Mouse (Mus musculus): ENCODE measurements around the gene Llgl2. TPM values are rescaled to one million over a fixed set of nuclear protein-coding genes. Genes with fewer than 3 reads are reported as not detected.
"Not testable (repeated sequence)": the region's sequence is repeated elsewhere in the genome, so short reads cannot be mapped to it uniquely, and the experiment has no call there.

Llgl2 gene
- polyA plus RNA-seq, 1 experiment from 2014 or later: 7.5 TPM

GRCm38 (mm10) chr11:115843141-115843890 is 19.5 kb downstream of the Llgl2 start:
- peaks cover 53% of the 10 kb centered on the region for H3K4me1 ChIP-seq
- H3K9me3 ChIP-seq: peaks cover 7% of the 10 kb centered on the region; the same call in 1 of the 2 replicates

GRCm38 (mm10) chr11:115843891-115844239 is 20.0 kb downstream of the Llgl2 start:
- peaks cover 12% of the 10 kb centered on the region; the same call in 1 of the 2 replicates for H3K36me3 ChIP-seq (replicated peaks)
- H3K27me3 ChIP-seq (ENCODE audit: poor library complexity, severe bottlenecking): 0 out of 2 replicates have a peak, but pooled peaks cover 6% of the 10 kb centered on the region
- WGBS: 91% methylated on average over 5 of the region's 5 CpGs
- H3K4me1 ChIP-seq: peaks cover 49% of the 10 kb centered on the region
- H3K4me3 ChIP-seq: no peak overlapping the region
- DNase-seq (ENCODE audit: extremely low spot score, low spot score): no peak
- H3K9me3 ChIP-seq: peaks cover 7% of the 10 kb centered on the region; the same call in 1 of the 2 replicates
- peak overlapping the region; percentile 63; the same call in 1 of the 2 replicates for H3K27ac ChIP-seq

More at GRCm38 (mm10) chr11:115843141-115843890, 19.5 kb downstream of the Llgl2 start:
- Histone ChIP-seq H3K27me3 (ENCODE audit: poor library complexity, severe bottlenecking) (0 out of 2 replicates have a peak, but pooled peaks cover 11% of the 10 kb centered on the region), H3K36me3 (replicated peaks) (peaks cover 12% of the 10 kb centered on the region; the same call in 1 of the 2 replicates), H3K27ac (peak overlapping the region; percentile 81; the same call in 1 of the 2 replicates), H3K4me3 (no peak overlapping the region)
- WGBS: 84% methylated on average over 13 of the region's 14 CpGs
- DNase-seq (ENCODE audit: extremely low spot score, low spot score): no peak

GRCm38 (mm10) chr11:115844240-115844639 is 20.4 kb downstream of the Llgl2 start:
- Histone ChIP-seq H3K4me1 (peaks cover 45% of the 10 kb centered on the region), H3K27me3 (ENCODE audit: poor library complexity, severe bottlenecking) (0 out of 2 replicates have a peak, but pooled peaks cover 2% of the 10 kb centered on the region), H3K27ac (peak overlapping the region; percentile 63), H3K36me3 (replicated peaks) (peaks cover 12% of the 10 kb centered on the region; the same call in 1 of the 2 replicates), H3K4me3 (no peak overlapping the region), H3K9me3 (peaks cover 7% of the 10 kb centered on the region; the same call in 1 of the 2 replicates)
- 62% methylated on average over 8 of the region's 8 CpGs for WGBS
- no peak for DNase-seq (ENCODE audit: extremely low spot score, low spot score)

- DNase-seq (ENCODE audit: extremely low spot score, low spot score): no peak
- Histone ChIP-seq H3K9me3 (peaks cover 7% of the 10 kb centered on the region; the same call in 1 of the 2 replicates), H3K4me1 (peaks cover 34% of the 10 kb centered on the region), H3K27ac (no peak overlapping the region), H3K4me3 (no peak overlapping the region), H3K27me3 (ENCODE audit: poor library complexity, severe bottlenecking) (no peaks in the 10 kb centered on the region), H3K36me3 (replicated peaks) (peaks cover 20% of the 10 kb centered on the region)
- WGBS: 91% methylated on average over 2 of the region's 2 CpGs
Observed at GRCm38 (mm10) chr11:115845819-115846218, 22.0 kb downstream of the Llgl2 start.

- H3K4me1 ChIP-seq: peaks cover 15% of the 10 kb centered on the region
- H3K27ac ChIP-seq: no peak overlapping the region
- peaks cover 47% of the 10 kb centered on the region for H3K27me3 ChIP-seq (ENCODE audit: poor library complexity, severe bottlenecking)
- DNase-seq (ENCODE audit: extremely low spot score, low spot score): no peak
- no peaks in the 10 kb centered on the region for H3K9me3 ChIP-seq
- WGBS: 81% methylated on average over 6 of the region's 6 CpGs
- H3K36me3 ChIP-seq (replicated peaks): peaks cover 11% of the 10 kb centered on the region
- H3K4me3 ChIP-seq: no peak overlapping the region
Observed at GRCm38 (mm10) chr11:115854674-115855073, 30.8 kb downstream of the Llgl2 start.

- H3K36me3 ChIP-seq (replicated peaks); H3K9me3 ChIP-seq; H3K4me3 ChIP-seq; DNase-seq (ENCODE audit: extremely low spot score, low spot score); H3K27ac ChIP-seq: not testable (repeated sequence)
- WGBS: 93% methylated on average over 4 of the region's 4 CpGs
- peaks cover 71% of the 10 kb centered on the region for H3K27me3 ChIP-seq (ENCODE audit: poor library complexity, severe bottlenecking)
- peaks cover 20% of the 10 kb centered on the region for H3K4me1 ChIP-seq
Observed at GRCm38 (mm10) chr11:115857146-115857545, 33.3 kb downstream of the Llgl2 start.

- Histone ChIP-seq H3K27ac (no peak overlapping the region), H3K27me3 (ENCODE audit: poor library complexity, severe bottlenecking) (peaks cover 79% of the 10 kb centered on the region)
Observed at GRCm38 (mm10) chr11:115857936-115858335, 34.1 kb downstream of the Llgl2 start.

GRCm38 (mm10) chr11:115858354-115858753 is 34.5 kb downstream of the Llgl2 start, which contains the start of gene Myo15b:
Gene Myo15b, plus strand, starts transcription at chr11:115858406.
- H3K4me1 ChIP-seq: peaks cover 20% of the 10 kb centered on the region

More at GRCm38 (mm10) chr11:115857936-115858335, 34.1 kb downstream of the Llgl2 start:
- H3K4me3 ChIP-seq: peak overlapping the region; percentile 45; the same call in 1 of the 2 replicates
- 53% methylated on average over 13 of the region's 13 CpGs for WGBS
- H3K4me1 ChIP-seq: peaks cover 20% of the 10 kb centered on the region
- no peak for DNase-seq (ENCODE audit: extremely low spot score, low spot score)
- H3K9me3 ChIP-seq: no peaks in the 10 kb centered on the region
- H3K36me3 ChIP-seq (replicated peaks): no peaks in the 10 kb centered on the region

GRCm38 (mm10) chr11:115859143-115859945 is 35.5 kb downstream of the Llgl2 start:
- DNase-seq (ENCODE audit: extremely low spot score, low spot score): peak; percentile 83
- 2% methylated on average over 75 of the region's 75 CpGs for WGBS
- Histone ChIP-seq H3K4me1 (peaks cover 20% of the 10 kb centered on the region), H3K9me3 (no peaks in the 10 kb centered on the region), H3K27ac (peak overlapping the region; percentile 26; the same call in 1 of the 2 replicates), H3K27me3 (ENCODE audit: poor library complexity, severe bottlenecking) (peaks cover 83% of the 10 kb centered on the region), H3K36me3 (replicated peaks) (no peaks in the 10 kb centered on the region), H3K4me3 (peak overlapping the region; percentile 45)

More at GRCm38 (mm10) chr11:115858354-115858753, 34.5 kb downstream of the Llgl2 start, which contains the start of gene Myo15b:
- peak; percentile 32 for DNase-seq (ENCODE audit: extremely low spot score, low spot score)
- H3K9me3 ChIP-seq: no peaks in the 10 kb centered on the region
- H3K4me3 ChIP-seq: peak within 1 kb of the TSS; percentile 45
- peak within 1 kb of the TSS; percentile 26; the same call in 1 of the 2 replicates for H3K27ac ChIP-seq
- H3K36me3 ChIP-seq (replicated peaks): no peaks in the 10 kb centered on the region
- H3K27me3 ChIP-seq (ENCODE audit: poor library complexity, severe bottlenecking): peaks cover 82% of the 10 kb centered on the region
- 11% methylated on average over 27 of the region's 27 CpGs for WGBS

- Histone ChIP-seq H3K4me1 (peaks cover 28% of the 10 kb centered on the region), H3K27me3 (ENCODE audit: poor library complexity, severe bottlenecking) (peaks cover 51% of the 10 kb centered on the region), H3K4me3 (no peak overlapping the region), H3K27ac (no peak overlapping the region), H3K9me3 (no peaks in the 10 kb centered on the region), H3K36me3 (replicated peaks) (no peaks in the 10 kb centered on the region)
- DNase-seq (ENCODE audit: extremely low spot score, low spot score): no peak
- WGBS: 86% methylated on average over 8 of the region's 8 CpGs
Observed at GRCm38 (mm10) chr11:115863895-115864294, 40.0 kb downstream of the Llgl2 start.

GRCm38 (mm10) chr11:115869393-115869792 is 45.5 kb downstream of the Llgl2 start:
- WGBS: 89% methylated on average over 8 of the region's 8 CpGs
- no peaks in the 10 kb centered on the region for H3K36me3 ChIP-seq (replicated peaks)
- peaks cover 7% of the 10 kb centered on the region; the same call in 1 of the 2 replicates for H3K27me3 ChIP-seq (ENCODE audit: poor library complexity, severe bottlenecking)
- H3K4me3 ChIP-seq: no peak overlapping the region
- H3K9me3 ChIP-seq: no peaks in the 10 kb centered on the region
- H3K27ac ChIP-seq: no peak overlapping the region
- DNase-seq (ENCODE audit: extremely low spot score, low spot score): no peak
- peaks cover 15% of the 10 kb centered on the region for H3K4me1 ChIP-seq

GRCm38 (mm10) chr11:115872437-115872836 is 48.6 kb downstream of the Llgl2 start:
- Histone ChIP-seq H3K4me3 (no peak overlapping the region), H3K4me1 (peaks cover 7% of the 10 kb centered on the region; the same call in 1 of the 2 replicates), H3K27me3 (ENCODE audit: poor library complexity, severe bottlenecking) (no peaks in the 10 kb centered on the region), H3K9me3 (no peaks in the 10 kb centered on the region), H3K27ac (no peak overlapping the region), H3K36me3 (replicated peaks) (no peaks in the 10 kb centered on the region)
- DNase-seq (ENCODE audit: extremely low spot score, low spot score): no peak
- 84% methylated on average over 4 of the region's 4 CpGs for WGBS
